Mouse (Mus musculus) erythroid progenitor cell, adult 5-6 weeks (primary cell): ENCODE data around the gene Ptrh1. TPM values are rescaled to one million over a fixed set of nuclear protein-coding genes. Genes with fewer than 3 reads are reported as not detected.

Experiments used
- ATAC-seq: replicated peaks from 2 replicates; pipeline ENCODE4 v1.8.0; 2016; ENCODE audit warnings: moderate number of reproducible peaks, mild to moderate bottlenecking, moderate TSS enrichment, inconsistent platforms; ENCODE audit not compliant: poor library complexity, low FRiP score, severe bottlenecking
- total RNA-seq, 2 experiments: library from RNA; stranded (forward) in 1 of 2; stranded (reverse) in 1 of 2; fragments of 150-400 nt in 1 of 2; fragments of 186-747, 209-891 nt in 1 of 2; gene quantifications; 2 replicates each; pipeline versions ENCODE4 v1.2.3 to v1.2.4; 2015 to 2017; ENCODE audit warnings: low replicate concordance in 2 of 2

Ptrh1 gene
- total RNA-seq, 2 experiments from 2014 or later, result not detected

GRCm38 (mm10) chr2:32751665-32752033, 23.9 kb upstream of the Ptrh1 start:
- ATAC-seq, result no peak

DNA sequence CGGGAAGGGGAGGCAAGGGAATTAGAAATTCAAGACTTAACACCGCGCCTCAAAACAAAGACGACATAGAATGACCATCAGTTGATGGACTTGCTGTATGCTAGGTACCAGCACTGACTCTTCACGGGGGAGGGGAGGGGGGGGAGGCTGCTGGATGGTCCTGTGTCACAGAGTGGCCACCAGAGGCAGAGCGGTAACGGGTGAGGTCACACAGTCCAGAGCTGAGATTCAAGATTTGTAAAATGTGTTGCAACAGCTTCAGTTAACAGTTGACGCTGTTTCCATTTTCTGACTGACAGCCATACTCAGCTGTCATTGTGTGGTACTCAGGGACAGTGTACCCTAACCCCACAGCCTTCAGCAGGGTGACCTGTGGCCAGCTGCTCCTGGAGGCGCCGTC, 23.4 kb upstream of the Ptrh1 start:
- ATAC-seq, result no peak

DNA sequence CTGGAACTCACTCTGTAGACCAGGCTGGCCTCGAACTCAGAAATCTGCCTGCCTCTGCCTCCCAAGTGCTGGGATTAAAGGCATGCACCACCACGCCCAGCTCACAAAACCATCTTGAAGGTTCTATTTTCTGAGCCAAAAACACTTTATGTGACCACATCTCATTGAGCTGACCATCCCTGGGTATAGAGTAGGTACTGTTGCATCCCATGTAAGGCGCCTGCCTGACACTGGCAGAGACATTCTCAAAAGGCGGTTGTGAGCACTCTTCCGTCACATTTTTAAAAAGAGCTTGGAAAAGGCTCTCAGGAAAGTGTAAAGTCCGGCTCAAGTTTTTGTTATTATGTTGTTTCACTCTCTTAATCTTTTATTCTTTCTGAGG, 18.9 kb upstream of the Ptrh1 start:
- peak; percentile 23 for ATAC-seq

GRCm38 (mm10) chr2:32757056-32757845, 18.3 kb upstream of the Ptrh1 start, which contains the start of gene Tor2a:
Gene Tor2a, plus strand, starts transcription at chr2:32757234.
- peak; percentile 95 for ATAC-seq

DNA sequence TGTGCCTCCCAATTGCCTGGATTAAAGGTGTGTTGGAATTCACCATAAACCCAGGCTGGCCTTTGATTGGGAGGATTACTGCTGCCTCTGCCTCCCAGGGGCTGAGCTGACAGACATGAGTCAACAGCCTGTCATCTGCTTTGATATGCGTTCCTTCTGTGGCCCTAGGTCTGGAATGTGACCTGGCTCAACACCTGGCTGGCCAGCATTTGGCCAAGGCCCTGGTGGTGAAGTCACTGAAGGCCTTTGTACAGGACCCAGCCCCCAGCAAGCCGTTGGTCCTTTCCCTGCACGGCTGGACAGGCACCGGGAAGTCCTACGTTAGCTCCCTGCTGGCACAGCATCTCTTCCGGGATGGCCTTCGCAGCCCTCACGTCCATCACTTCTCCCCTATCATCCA, 17.1 kb upstream of the Ptrh1 start:
- no peak for ATAC-seq

- ATAC-seq, result no peak
These were observed 16.6 kb upstream of the Ptrh1 start for GRCm38 (mm10) chr2:32759001-32759400.

DNA sequence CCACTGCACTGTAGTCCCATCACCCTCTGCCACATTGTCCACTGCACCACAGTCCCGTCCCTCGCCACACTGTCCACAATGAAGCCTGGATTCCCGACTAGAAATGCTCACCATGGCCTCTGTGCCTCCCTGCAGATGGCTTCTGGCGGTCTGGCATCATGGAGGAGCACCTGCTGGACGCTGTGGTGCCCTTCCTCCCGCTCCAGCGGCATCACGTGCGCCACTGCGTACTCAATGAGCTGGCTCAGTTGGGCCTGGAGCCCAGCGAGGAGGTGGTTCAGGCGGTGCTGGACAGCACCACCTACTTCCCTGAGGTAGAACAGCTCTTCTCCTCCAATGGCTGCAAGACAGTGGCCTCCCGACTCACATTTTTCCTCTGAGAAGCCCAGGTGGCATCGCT, 14.2 kb upstream of the Ptrh1 start:
- ATAC-seq, result no peak

DNA sequence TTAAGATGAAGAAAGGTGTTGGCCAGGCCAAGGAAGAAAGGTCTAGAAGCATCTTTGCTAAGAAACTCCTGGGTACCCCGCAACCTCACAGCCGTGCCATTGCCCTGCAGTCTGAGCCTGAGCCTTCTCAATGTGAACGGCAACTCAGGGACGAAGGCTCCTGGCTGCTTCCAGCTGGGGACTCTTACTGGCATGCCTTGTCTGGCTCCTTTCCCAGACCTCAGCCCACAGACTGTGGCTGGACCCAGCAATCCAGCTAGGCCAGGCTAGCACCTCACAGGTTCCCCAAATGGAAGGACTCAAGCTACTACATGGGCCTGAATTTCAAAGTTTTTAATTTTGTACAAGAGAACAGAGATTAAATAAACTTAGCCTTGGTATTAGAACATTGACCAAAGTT, 13.7 kb upstream of the Ptrh1 start:
- no peak for ATAC-seq

DNA sequence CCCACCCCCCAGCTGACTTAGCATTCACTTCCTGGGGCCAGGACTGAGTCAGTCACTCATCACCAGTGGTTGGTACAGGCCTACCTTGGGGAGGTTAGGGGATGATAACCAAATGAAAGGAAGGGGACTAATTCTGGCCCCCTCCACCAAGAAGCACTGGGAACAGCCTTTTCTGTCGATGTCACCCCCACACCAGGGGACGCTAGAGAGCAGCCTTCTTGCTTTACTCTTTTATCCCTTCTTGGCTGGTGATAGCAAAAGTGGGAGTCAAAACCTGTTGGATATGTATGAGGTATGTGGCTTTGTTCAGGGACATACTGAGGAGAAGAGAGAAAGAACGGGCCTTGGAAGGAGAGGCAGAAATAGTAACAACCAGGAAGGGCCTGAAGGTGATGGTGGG, 12.2 kb upstream of the Ptrh1 start:
- no peak for ATAC-seq

DNA sequence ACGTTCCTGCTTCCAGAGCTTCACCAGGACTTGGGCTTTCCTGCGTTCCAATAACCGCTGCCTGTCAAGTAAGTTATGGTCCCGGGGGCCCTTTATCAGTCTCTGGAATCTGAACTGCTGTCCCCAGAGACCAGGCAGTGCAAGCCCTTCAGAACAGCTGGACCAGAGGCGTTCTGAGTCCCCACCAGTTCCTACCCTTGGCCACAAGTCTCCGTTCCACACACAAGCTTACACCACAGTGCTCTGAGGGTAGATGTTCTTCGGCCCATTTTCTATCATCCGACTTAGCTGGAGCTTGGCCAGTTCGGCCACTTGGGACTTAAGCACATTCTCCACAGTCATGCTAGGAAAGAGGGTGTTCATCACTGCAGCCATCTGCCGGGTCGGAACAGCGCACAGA, 8.3 kb upstream of the Ptrh1 start:
- ATAC-seq, result no peak

DNA sequence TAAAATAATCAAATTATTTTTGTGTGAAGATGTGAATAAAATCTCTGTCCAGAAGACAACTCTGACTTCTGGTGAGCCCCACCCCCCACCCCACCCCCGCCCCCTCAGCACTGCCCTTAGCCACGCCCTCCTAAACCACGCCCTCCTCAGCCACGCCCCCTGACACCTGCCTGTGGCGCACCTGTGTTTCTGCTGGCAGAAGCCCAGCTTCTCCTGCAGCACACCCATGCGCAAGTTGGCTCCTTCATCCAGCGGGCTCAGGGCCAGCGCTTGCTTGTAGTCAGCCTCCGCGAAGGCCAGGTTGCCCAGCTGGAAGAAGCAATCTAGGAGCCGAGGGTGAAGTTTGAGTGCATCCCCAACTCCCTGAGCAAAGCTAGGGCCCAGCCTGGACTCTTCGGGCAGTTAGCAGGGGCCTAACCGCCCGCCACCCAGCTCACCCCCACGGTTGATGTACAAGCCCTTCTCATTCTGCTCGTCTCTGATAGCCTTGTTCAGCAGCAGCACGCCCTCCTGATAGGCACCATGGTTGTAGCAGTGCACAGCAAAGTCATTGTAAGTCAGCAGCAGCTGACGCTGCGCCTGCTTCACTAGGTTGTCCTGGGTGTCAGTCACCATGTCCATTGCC, 6.8 kb upstream of the Ptrh1 start:
- no peak for ATAC-seq

- ATAC-seq, result no peak
These were observed 6.1 kb upstream of the Ptrh1 start for GRCm38 (mm10) chr2:32769327-32770085.

DNA sequence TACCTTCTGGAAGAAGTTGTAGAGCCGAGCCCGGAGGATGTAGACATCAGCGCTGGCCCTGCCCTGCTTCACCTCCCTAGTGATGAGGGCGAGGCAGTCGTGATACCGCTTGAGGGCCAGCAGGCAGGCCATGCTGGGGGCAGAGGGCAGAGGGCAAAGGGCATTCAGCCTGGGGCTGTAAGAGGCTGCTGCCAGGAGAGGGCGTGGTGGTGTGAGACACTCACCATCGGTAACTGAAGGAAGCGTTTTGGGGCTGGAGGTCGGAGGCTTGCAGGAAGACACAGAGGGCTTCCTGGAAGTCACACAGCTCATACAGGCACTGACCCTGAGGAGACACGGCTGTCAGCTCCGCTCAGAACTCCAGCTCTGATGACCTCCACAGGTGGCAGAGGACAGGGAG, 3.7 kb upstream of the Ptrh1 start:
- ATAC-seq, result no peak

GRCm38 (mm10) chr2:32772626-32773279, 2.8 kb upstream of the Ptrh1 start:
- ATAC-seq, result no peak

DNA sequence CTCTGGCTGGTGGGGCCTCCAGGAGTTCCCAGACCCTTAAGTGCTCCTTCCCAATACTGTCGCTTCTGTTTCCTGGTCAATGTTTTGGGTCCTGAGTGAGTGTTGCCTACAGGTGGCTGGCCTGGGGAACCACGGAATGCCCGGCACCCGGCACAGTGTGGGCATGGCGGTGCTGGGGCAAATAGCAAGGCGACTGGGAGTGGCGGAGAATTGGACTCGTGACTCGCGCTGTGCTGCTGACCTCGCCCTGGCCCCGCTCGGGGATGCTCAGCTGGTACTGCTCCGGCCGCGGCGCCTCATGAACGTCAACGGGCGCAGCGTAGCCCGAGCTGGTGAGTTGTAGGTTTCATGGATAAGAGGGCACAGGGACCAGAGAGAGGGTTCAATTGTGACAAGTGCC, 606 bp downstream of the Ptrh1 start:
- no peak for ATAC-seq

- ATAC-seq, result no peak
These were observed 2.5 kb downstream of the Ptrh1 start for GRCm38 (mm10) chr2:32778081-32778480.

- ATAC-seq, result no peak
These were observed 3.5 kb downstream of the Ptrh1 start for GRCm38 (mm10) chr2:32779131-32779530.

- no peak for ATAC-seq
These were observed 4.1 kb downstream of the Ptrh1 start for GRCm38 (mm10) chr2:32779714-32780113.

GRCm38 (mm10) chr2:32781710-32782109, 6.1 kb downstream of the Ptrh1 start:
- no peak for ATAC-seq

- ATAC-seq, result no peak
These were observed 8.6 kb downstream of the Ptrh1 start, which contains the start of gene Cfap157 for GRCm38 (mm10) chr2:32784048-32784681. Gene Cfap157, minus strand, starts transcription at chr2:32784428.
